ENCODE assay signal across 27 mouse cellular contexts in genomic region chr7:139081158-139081557, GRCm38 (mm10). TPM values are rescaled to one million over a fixed set of nuclear protein-coding genes. Genes with fewer than 3 reads are reported as not detected.
"Had no signal": no experiment of that assay in that cellular context is flagged by ENCODE, and none has a peak within 500 bp of the region (broad histone marks: within the 10 kb centered on the region; RNA-seq: fewer than 3 reads in every experiment).

No protein-coding gene starts in this region.

- H3K27ac ChIP-seq: kidney, embryonic 15.5 days; left cerebral cortex, adult 2 months; limb, embryonic 10.5 days; limb, embryonic 13.5 days; liver, embryonic 12.5 days; liver, embryonic 15.5 days; lung, embryonic 15.5 days; midbrain, embryonic 10.5 days; midbrain, embryonic 13.5 days; stomach, postnatal 0 days had no signal

- ATAC-seq: liver, embryonic 12.5 days; midbrain, embryonic 13.5 days; midbrain, embryonic 16.5 days had no signal

- H3K9me3 ChIP-seq: limb, embryonic 10.5 days; limb, embryonic 13.5 days; liver, embryonic 12.5 days; liver, embryonic 15.5 days; lung, embryonic 15.5 days; midbrain, embryonic 10.5 days; midbrain, embryonic 13.5 days had no signal

- H3K4me1 ChIP-seq: liver, embryonic 12.5 days; lung, embryonic 15.5 days had no signal

- H3K9ac ChIP-seq: kidney, embryonic 15.5 days; limb, embryonic 13.5 days; liver, embryonic 12.5 days; liver, embryonic 15.5 days; lung, embryonic 15.5 days; midbrain, embryonic 13.5 days had no signal

- H3K36me3 ChIP-seq: kidney, embryonic 15.5 days; limb, embryonic 10.5 days; limb, embryonic 13.5 days; liver, embryonic 12.5 days; liver, embryonic 15.5 days; lung, embryonic 15.5 days; midbrain, embryonic 10.5 days; midbrain, embryonic 13.5 days had no signal

- H3K4me2 ChIP-seq: kidney, embryonic 15.5 days; limb, embryonic 13.5 days; liver, embryonic 12.5 days; liver, embryonic 15.5 days; lung, embryonic 15.5 days; midbrain, embryonic 13.5 days had no signal

- H3K4me3 ChIP-seq: kidney, embryonic 15.5 days; left cerebral cortex, adult 2 months; limb, embryonic 10.5 days; limb, embryonic 13.5 days; liver, embryonic 12.5 days; liver, embryonic 15.5 days; lung, embryonic 15.5 days; megakaryocyte, embryonic 14.5 days; midbrain, embryonic 10.5 days; midbrain, embryonic 13.5 days; myocyte had no signal

- DNase-seq: kidney, adult 8-10 months; kidney, postnatal 10 days; kidney, postnatal 36 days; layer of hippocampus, postnatal 36 days; liver; lung, adult 18-20 months; lung, postnatal 10 days; lung, postnatal 36 days; right cerebral cortex, adult 18-20 months; right cerebral cortex, postnatal 14 days; thymus, adult 2 months; thymus, postnatal 14 days had no signal

RNA-seq across cellular contexts. Expression of gene Dpysl4, which starts 4.6 kb away (rescaled TPM):
- total RNA-seq: monocyte, adult 5-6 weeks; neutrophil, adult 5-6 weeks had no signal
- polyA plus RNA-seq: myocyte had no signal
